Mouse (Mus musculus) intestine, embryonic 15.5 days (tissue): ENCODE measurements around the gene Cirbp. TPM values are rescaled to one million over a fixed set of nuclear protein-coding genes. Genes with fewer than 3 reads are reported as not detected.

Experiments
- polyA plus RNA-seq: library from polyadenylated mRNA; unstranded; fragments of >200 nt; fragmentation: Nextera tagmentation; extraction: Ambion mirVana; gene quantifications from 2 replicates; pipeline ENCODE4 v1.2.1, GENCODE M21; 2015

The Cirbp gene
- polyA plus RNA-seq, 1 experiment from 2014 or later: 83.9 TPM

Other genes starting within 250 kb of the Cirbp start
- 0.52 and 1.1 TPM in 2 replicates for gene Kiss1r, start 249.0 kb upstream of the Cirbp start, polyA plus RNA-seq
- 108 and 116 TPM in 2 replicates for gene R3hdm4, start 244.8 kb upstream of the Cirbp start, polyA plus RNA-seq
- gene Arid3a, start 238.9 kb upstream of the Cirbp start, polyA plus RNA-seq: 18.7 and 19.0 TPM in 2 replicates
- gene Wdr18, start 205.8 kb upstream of the Cirbp start, polyA plus RNA-seq: 90.3 and 94.8 TPM in 2 replicates
- gene Grin3b, start 195.3 kb upstream of the Cirbp start, polyA plus RNA-seq: 0.11 TPM in 2 replicates
- 18.1 and 19.6 TPM in 2 replicates for gene Tmem259, start 181.7 kb upstream of the Cirbp start, polyA plus RNA-seq
- 239 and 242 TPM in 2 replicates for gene Cnn2, start 177.4 kb upstream of the Cirbp start, polyA plus RNA-seq
- 3.0 and 3.7 TPM in 2 replicates for gene Abca7, start 169.5 kb upstream of the Cirbp start, polyA plus RNA-seq
- gene Arhgap45, start 149.3 kb upstream of the Cirbp start, polyA plus RNA-seq: 6.3 and 6.5 TPM in 2 replicates
- gene Polr2e, start 126.2 kb upstream of the Cirbp start, polyA plus RNA-seq: 206 and 218 TPM in 2 replicates
- 712 and 771 TPM in 2 replicates for gene Gpx4, start 118.8 kb upstream of the Cirbp start, polyA plus RNA-seq
- 12.8 and 14.0 TPM in 2 replicates for gene Sbno2, start 60.4 kb upstream of the Cirbp start, polyA plus RNA-seq
- 14.4 and 21.2 TPM in 2 replicates for gene Stk11, start 50.2 kb upstream of the Cirbp start, polyA plus RNA-seq
- 701 and 737 TPM in 2 replicates for gene Atp5d, start 27.4 kb upstream of the Cirbp start, polyA plus RNA-seq
- 4.8 and 5.1 TPM in 2 replicates for gene Cbarp, start 25.1 kb upstream of the Cirbp start, polyA plus RNA-seq
- 14.1 and 16.1 TPM in 2 replicates for gene Midn, start 17.7 kb upstream of the Cirbp start, polyA plus RNA-seq
- gene 1600002K03Rik, start 7.0 kb downstream of the Cirbp start, polyA plus RNA-seq: 22.9 and 25.1 TPM in 2 replicates
- gene Efna2, start 13.5 kb downstream of the Cirbp start, polyA plus RNA-seq: 13.6 and 15.0 TPM in 2 replicates
- 53.0 and 55.2 TPM in 2 replicates for gene Mum1, start 60.4 kb downstream of the Cirbp start, polyA plus RNA-seq
- 467 and 534 TPM in 2 replicates for gene Ndufs7, start 83.1 kb downstream of the Cirbp start, polyA plus RNA-seq
- 71.0 and 112 TPM in 2 replicates for gene Gamt, start 95.0 kb downstream of the Cirbp start, polyA plus RNA-seq
- gene Dazap1, start 95.5 kb downstream of the Cirbp start, polyA plus RNA-seq: 53.1 and 57.0 TPM in 2 replicates
- 974 and 1,020 TPM in 2 replicates for gene Rps15, start 126.5 kb downstream of the Cirbp start, polyA plus RNA-seq
- 4.9 and 6.5 TPM in 2 replicates for gene Apc2, start 130.0 kb downstream of the Cirbp start, polyA plus RNA-seq
- 51.4 and 51.5 TPM in 2 replicates for gene 2310011J03Rik, start 154.6 kb downstream of the Cirbp start, polyA plus RNA-seq
- 8.1 and 8.8 TPM in 2 replicates for gene Pcsk4, start 163.5 kb downstream of the Cirbp start, polyA plus RNA-seq
- 132 and 159 TPM in 2 replicates for gene Reep6, start 164.0 kb downstream of the Cirbp start, polyA plus RNA-seq
- 19.3 and 20.4 TPM in 2 replicates for gene Adamtsl5, start 182.4 kb downstream of the Cirbp start, polyA plus RNA-seq
- gene Plk5, start 190.5 kb downstream of the Cirbp start, polyA plus RNA-seq: 0.32 and 0.63 TPM in 2 replicates
- gene Mex3d, start 221.7 kb downstream of the Cirbp start, polyA plus RNA-seq: 5.5 and 6.9 TPM in 2 replicates
- 180 and 201 TPM in 2 replicates for gene Mbd3, start 233.6 kb downstream of the Cirbp start, polyA plus RNA-seq
- 890 and 1,161 TPM in 2 replicates for gene Uqcr11, start 240.8 kb downstream of the Cirbp start, polyA plus RNA-seq